ENCODE assay signal across 16 mouse cellular contexts in the genomic region with DNA sequence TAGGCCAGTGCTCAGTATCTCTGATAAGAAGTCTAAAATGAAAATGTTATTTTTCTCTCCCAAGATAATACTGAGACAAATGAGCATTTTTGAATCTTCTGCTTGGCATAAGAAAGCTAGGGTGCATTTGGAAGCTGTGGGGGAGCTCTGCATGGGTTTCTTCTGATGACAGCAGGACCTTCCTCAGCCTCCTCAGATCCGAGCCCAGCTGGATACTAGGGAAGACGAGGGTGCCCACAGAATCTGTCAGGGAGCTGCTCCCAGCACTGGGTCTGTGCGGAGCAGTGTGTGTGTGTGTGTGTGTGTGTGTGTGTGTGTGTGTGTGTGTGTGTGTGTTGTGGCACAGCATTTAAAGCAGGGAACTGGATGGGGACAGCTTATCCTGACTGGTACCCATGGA.
DNase-seq lines count a peak whose midpoint lies in the region; ATAC-seq lines count a peak whose summit lies in the region.
"Had no signal": no experiment of that assay in that cellular context is flagged by ENCODE, and none has a peak within 500 bp of the region (broad histone marks: within the 10 kb centered on the region; RNA-seq: fewer than 3 reads in every experiment).

No protein-coding gene starts in this region.

- no peak for ATAC-seq in cerebellum, adult (ENCODE audit: insufficient number of reproducible peaks, low FRiP score, low TSS enrichment)
- ATAC-seq: intestine, embryonic 16.5 days; midbrain, embryonic 15.5 days had no signal

- DNase-seq in cerebellum, adult 11-12 months = peak; percentile 23
- DNase-seq in heart, adult 11 months = peak; percentile 45
- DNase-seq in heart, adult 9 months (ENCODE audit: low spot score in 2 of 2) = no peak
- DNase-seq in left cerebral cortex, adult 18-20 months (ENCODE audit: low spot score in 2 of 2) = peak; percentile 23 to 47
- no peak for DNase-seq in left cerebral cortex, postnatal 10 days (ENCODE audit: extremely low spot score in 1 of 2, low spot score in 2 of 2)
- peak; percentile 21 to 35 for DNase-seq in right cerebral cortex, adult 2 months (ENCODE audit: low spot score in 2 of 2)
- no peak for DNase-seq in right cerebral cortex, postnatal 14 days
- DNase-seq: adrenal gland, adult 8-10 months; cerebellum, adult 11 months; cerebellum, postnatal 10 days; gastrocnemius, postnatal 10 days; kidney, adult 9 months; kidney, postnatal 10 days had no signal

- intact Hi-C loops in left cerebral cortex, postnatal 10 days (cut with DNase I) = loop anchor here (10.0 kb wide), 1 partner anchor 147 kb away; no protein-coding TSS in a partner anchor

Comparison
In these comparisons a context has a peak if more than half of its experiments do, and no peak if none do; other contexts are left out.
1. DNase-seq: peak in cerebellum, adult 11-12 months (single experiment), heart, adult 11 months (single experiment), left cerebral cortex, adult 18-20 months (2 of 2) and right cerebral cortex, adult 2 months (2 of 2); none in heart, adult 9 months (0 of 2), left cerebral cortex, postnatal 10 days (0 of 2) and right cerebral cortex, postnatal 14 days (single experiment).